Mouse (Mus musculus) erythroblast, embryonic 14.5 days (primary cell): ENCODE data around the gene Enpp6.

Experiments used
- GATA1 ChIP-seq: IDR thresholded peaks from 2 replicates; pipeline ENCODE4 v1.6.1; 2012; ENCODE audit warnings: low read length, inconsistent platforms, mixed read lengths
- TAL1 ChIP-seq: IDR thresholded peaks from 3 replicates; pipeline ENCODE4 v1.6.1; 2012; ENCODE audit warnings: low read length, inconsistent platforms, mixed read lengths

DNA sequence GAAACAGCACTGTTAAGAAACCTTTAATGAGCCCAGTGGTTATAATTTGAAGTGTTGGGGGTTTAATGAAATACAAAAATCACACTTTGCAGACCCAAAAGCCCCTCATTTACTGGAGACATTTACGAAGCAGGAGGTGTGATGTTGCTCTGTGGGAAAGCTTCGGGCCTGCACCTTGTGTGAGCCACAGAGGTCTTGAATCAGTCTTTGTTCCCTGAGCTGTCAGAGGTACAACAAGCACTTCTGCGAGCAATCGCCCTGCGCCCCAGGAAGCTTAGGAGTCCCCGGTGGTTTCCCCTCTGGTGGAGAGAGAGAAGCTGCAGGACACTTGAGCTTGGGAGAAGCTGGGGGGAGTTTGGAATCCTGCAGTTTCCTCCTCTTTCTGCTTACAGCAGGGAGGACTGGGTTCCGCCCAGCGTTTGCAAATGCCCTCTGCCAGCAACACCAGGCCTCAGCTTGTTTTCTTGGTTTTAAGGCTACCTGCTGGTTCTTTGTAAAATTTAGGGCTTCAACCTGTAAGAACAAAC lies 23.0 kb upstream of the Enpp6 start:
- TF ChIP-seq TAL1: no peak
- no peak for TF ChIP-seq GATA1
